Mouse (Mus musculus) brain, embryonic 14.5 days (tissue): ENCODE data around the gene Nedd9.

Source experiments
- CTCF ChIP-seq: fragments of 200-500 bp; IDR thresholded peaks from 2 replicates; pipeline ENCODE4 v1.5.1; 2012; ENCODE audit warnings: inconsistent platforms, mild to moderate bottlenecking, moderate library complexity, borderline replicate concordance; ENCODE audit not compliant: insufficient read depth, insufficient read length; ENCODE audit errors: extremely low read depth
- POLR2A ChIP-seq: fragments of 200-500 bp; IDR thresholded peaks from 2 replicates; pipeline ENCODE4 v1.6.1; 2012; ENCODE audit warnings: mild to moderate bottlenecking, inconsistent platforms, borderline replicate concordance; ENCODE audit not compliant: poor library complexity, insufficient read depth, insufficient read length, severe bottlenecking; ENCODE audit errors: extremely low read depth

DNA sequence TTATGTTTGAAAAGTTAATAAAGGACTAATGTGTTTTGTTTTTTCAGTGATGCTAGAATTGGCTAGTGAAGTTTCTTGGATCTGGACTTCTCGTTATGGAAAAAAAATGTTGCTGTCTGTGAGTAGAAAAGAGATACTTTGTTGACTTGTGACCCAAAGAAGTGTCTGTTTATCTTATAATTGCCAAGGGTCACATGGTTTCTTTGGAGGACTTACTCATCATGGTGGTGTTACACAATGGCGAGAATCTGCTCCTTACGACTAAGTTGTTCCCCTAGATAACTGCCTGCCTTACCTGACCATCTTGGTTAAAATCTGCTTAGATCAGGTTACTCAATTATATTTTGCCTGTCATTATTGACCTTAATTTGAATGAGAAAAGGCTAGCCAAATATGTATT is 26.3 kb upstream of the Nedd9 start:
- TF ChIP-seq CTCF: no peak
- no peak for TF ChIP-seq POLR2A
